Mouse (Mus musculus): Measurements from ENCODE around the gene Ceacam20. TPM values are rescaled to one million over a fixed set of nuclear protein-coding genes. Genes with fewer than 3 reads are reported as not detected.

Gene Ceacam20
- polyA plus RNA-seq (2012; rRNA removed): 1.6 and 1.7 TPM in 2 replicates

- H3K27me3 ChIP-seq (ENCODE audit: control insufficient read depth, insufficient read depth, low read length): no peaks in the 10 kb centered on the region
- TF ChIP-seq POLR2A (IDR thresholded peaks at IDR 0.05; ENCODE audit: control insufficient read depth, low read depth, low read length) (no peak), CTCF (IDR thresholded peaks at IDR 0.05; ENCODE audit: control insufficient read depth, insufficient read depth, insufficient replicate concordance, low read depth, low read length) (no peak)
- no peaks in the 10 kb centered on the region for H3K36me3 ChIP-seq (ENCODE audit: control insufficient read depth, insufficient read depth, low read length)
- no peak within 1 kb of the TSS for H3K27ac ChIP-seq (ENCODE audit: control insufficient read depth, insufficient read depth, low read depth, low read length)
- no peak within 1 kb of the TSS for H3K4me3 ChIP-seq (ENCODE audit: control insufficient read depth, low read depth, low read length)
- peaks cover 3% of the 10 kb centered on the region for H3K4me1 ChIP-seq (ENCODE audit: control insufficient read depth, insufficient read depth, low read length)
Measured at GRCm38 (mm10) chr7:19964985-19965579, at the start of gene Ceacam20. Ceacam20 (plus strand) TSS chr7:19965412.

- Histone ChIP-seq H3K4me1 (ENCODE audit: control insufficient read depth, insufficient read depth, low read length) (peaks cover 19% of the 10 kb centered on the region), H3K27ac (ENCODE audit: control insufficient read depth, insufficient read depth, low read depth, low read length) (0 out of 2 replicates have a peak overlapping the region, but pooled peaks have one; percentile 1), H3K36me3 (ENCODE audit: control insufficient read depth, insufficient read depth, low read length) (no peaks in the 10 kb centered on the region), H3K27me3 (ENCODE audit: control insufficient read depth, insufficient read depth, low read length) (no peaks in the 10 kb centered on the region), H3K4me3 (ENCODE audit: control insufficient read depth, low read depth, low read length) (peak overlapping the region; percentile 91)
- no peak for TF ChIP-seq CTCF (IDR thresholded peaks at IDR 0.05; ENCODE audit: control insufficient read depth, insufficient read depth, insufficient replicate concordance, low read depth, low read length)
- no peak for TF ChIP-seq POLR2A (IDR thresholded peaks at IDR 0.05; ENCODE audit: control insufficient read depth, low read depth, low read length)
Measured at GRCm38 (mm10) chr7:19920166-19920505, 45.1 kb upstream of the Ceacam20 start.

- Histone ChIP-seq H3K4me3 (ENCODE audit: control insufficient read depth, low read depth, low read length) (peak within 1 kb of the TSS; percentile 91), H3K27ac (ENCODE audit: control insufficient read depth, insufficient read depth, low read depth, low read length) (peak within 1 kb of the TSS; percentile 63; the same call in 1 of the 2 replicates), H3K36me3 (ENCODE audit: control insufficient read depth, insufficient read depth, low read length) (no peaks in the 10 kb centered on the region), H3K27me3 (ENCODE audit: control insufficient read depth, insufficient read depth, low read length) (no peaks in the 10 kb centered on the region), H3K4me1 (ENCODE audit: control insufficient read depth, insufficient read depth, low read length) (peaks cover 19% of the 10 kb centered on the region)
- TF ChIP-seq CTCF (IDR thresholded peaks at IDR 0.05; ENCODE audit: control insufficient read depth, insufficient read depth, insufficient replicate concordance, low read depth, low read length): no peak
- TF ChIP-seq POLR2A (IDR thresholded peaks at IDR 0.05; ENCODE audit: control insufficient read depth, low read depth, low read length): 0 out of 2 replicates have a peak, but pooled peaks have one; percentile 26
Measured at GRCm38 (mm10) chr7:19920506-19921261, 44.5 kb upstream of the Ceacam20 start, which contains the start of gene Pvr. Pvr (minus strand) TSS chr7:19921160.

- Histone ChIP-seq H3K27ac (ENCODE audit: control insufficient read depth, insufficient read depth, low read depth, low read length) (no peak overlapping the region; the same call in 1 of the 2 replicates), H3K36me3 (ENCODE audit: control insufficient read depth, insufficient read depth, low read length) (no peaks in the 10 kb centered on the region), H3K4me3 (ENCODE audit: control insufficient read depth, low read depth, low read length) (no peak overlapping the region), H3K27me3 (ENCODE audit: control insufficient read depth, insufficient read depth, low read length) (no peaks in the 10 kb centered on the region), H3K4me1 (ENCODE audit: control insufficient read depth, insufficient read depth, low read length) (peaks cover 19% of the 10 kb centered on the region)
- TF ChIP-seq CTCF (IDR thresholded peaks at IDR 0.05; ENCODE audit: control insufficient read depth, insufficient read depth, insufficient replicate concordance, low read depth, low read length) (no peak), POLR2A (IDR thresholded peaks at IDR 0.05; ENCODE audit: control insufficient read depth, low read depth, low read length) (no peak)
Measured at GRCm38 (mm10) chr7:19923354-19923753, 41.9 kb upstream of the Ceacam20 start.

- no peak overlapping the region for H3K4me3 ChIP-seq (ENCODE audit: control insufficient read depth, low read depth, low read length)
- H3K27me3 ChIP-seq (ENCODE audit: control insufficient read depth, insufficient read depth, low read length): no peaks in the 10 kb centered on the region
- TF ChIP-seq POLR2A (IDR thresholded peaks at IDR 0.05; ENCODE audit: control insufficient read depth, low read depth, low read length) (no peak), CTCF (IDR thresholded peaks at IDR 0.05; ENCODE audit: control insufficient read depth, insufficient read depth, insufficient replicate concordance, low read depth, low read length) (no peak)
Measured at GRCm38 (mm10) chr7:19923797-19924196, 41.4 kb upstream of the Ceacam20 start.

GRCm38 (mm10) chr7:19925376-19925775 is 39.8 kb upstream of the Ceacam20 start:
- Histone ChIP-seq H3K27ac (ENCODE audit: control insufficient read depth, insufficient read depth, low read depth, low read length) (no peak overlapping the region; the same call in 1 of the 2 replicates), H3K27me3 (ENCODE audit: control insufficient read depth, insufficient read depth, low read length) (no peaks in the 10 kb centered on the region), H3K4me3 (ENCODE audit: control insufficient read depth, low read depth, low read length) (no peak overlapping the region), H3K36me3 (ENCODE audit: control insufficient read depth, insufficient read depth, low read length) (no peaks in the 10 kb centered on the region), H3K4me1 (ENCODE audit: control insufficient read depth, insufficient read depth, low read length) (peaks cover 13% of the 10 kb centered on the region)
- TF ChIP-seq CTCF (IDR thresholded peaks at IDR 0.05; ENCODE audit: control insufficient read depth, insufficient read depth, insufficient replicate concordance, low read depth, low read length) (no peak), POLR2A (IDR thresholded peaks at IDR 0.05; ENCODE audit: control insufficient read depth, low read depth, low read length) (no peak)

More at GRCm38 (mm10) chr7:19923797-19924196, 41.4 kb upstream of the Ceacam20 start:
- peaks cover 19% of the 10 kb centered on the region for H3K4me1 ChIP-seq (ENCODE audit: control insufficient read depth, insufficient read depth, low read length)
- H3K27ac ChIP-seq (ENCODE audit: control insufficient read depth, insufficient read depth, low read depth, low read length): no peak overlapping the region
- no peaks in the 10 kb centered on the region for H3K36me3 ChIP-seq (ENCODE audit: control insufficient read depth, insufficient read depth, low read length)

GRCm38 (mm10) chr7:19926849-19927480 is 38.2 kb upstream of the Ceacam20 start:
- TF ChIP-seq CTCF (IDR thresholded peaks at IDR 0.05; ENCODE audit: control insufficient read depth, insufficient read depth, insufficient replicate concordance, low read depth, low read length) (no peak), POLR2A (IDR thresholded peaks at IDR 0.05; ENCODE audit: control insufficient read depth, low read depth, low read length) (no peak)
- no peak overlapping the region for H3K27ac ChIP-seq (ENCODE audit: control insufficient read depth, insufficient read depth, low read depth, low read length)
- H3K4me3 ChIP-seq (ENCODE audit: control insufficient read depth, low read depth, low read length): no peak overlapping the region
- no peaks in the 10 kb centered on the region for H3K36me3 ChIP-seq (ENCODE audit: control insufficient read depth, insufficient read depth, low read length)
- H3K27me3 ChIP-seq (ENCODE audit: control insufficient read depth, insufficient read depth, low read length): no peaks in the 10 kb centered on the region
- H3K4me1 ChIP-seq (ENCODE audit: control insufficient read depth, insufficient read depth, low read length): peaks cover 4% of the 10 kb centered on the region

Data from testis, adult 2 months (tissue).